Mouse (Mus musculus): ENCODE data around the gene Actr2. TPM values are rescaled to one million over a fixed set of nuclear protein-coding genes. Genes with fewer than 3 reads are reported as not detected.
"Not testable (repeated sequence)": the region's sequence is repeated elsewhere in the genome, so short reads cannot be mapped to it uniquely, and the experiment has no call there.

Gene Actr2
- polyA plus RNA-seq, 1 experiment from 2014 or later: 83.4 TPM

DNA sequence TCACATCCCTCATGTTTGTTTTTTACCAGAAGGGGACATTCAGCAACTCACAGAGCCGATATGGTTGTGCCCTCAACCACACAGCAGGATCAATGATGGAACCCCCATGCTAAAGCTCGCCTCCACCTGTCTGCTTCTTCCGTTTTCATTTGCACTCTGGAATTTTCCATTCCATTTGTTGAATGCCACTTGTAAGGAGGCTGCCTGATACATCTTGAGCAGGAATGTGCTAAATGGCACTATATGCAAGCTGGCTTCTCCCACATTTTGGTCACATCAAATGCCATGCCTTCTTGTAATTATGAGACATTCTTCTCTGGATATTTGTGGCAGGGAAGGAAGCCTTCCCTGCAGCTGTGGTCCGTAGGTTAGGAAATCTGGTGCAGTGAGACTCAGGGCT, 70.6 kb downstream of the Actr2 start:
- Histone ChIP-seq H3K4me3 (no peak overlapping the region), H3K36me3 (no peaks in the 10 kb centered on the region), H3K4me1 (peaks cover 40% of the 10 kb centered on the region), H3K27ac (replicated peaks) (no peak overlapping the region), H3K9ac (no peak overlapping the region), H3K27me3 (replicated peaks) (0 out of 2 replicates have a peak, but pooled peaks cover 6% of the 10 kb centered on the region), H3K4me2 (no peak overlapping the region), H3K9me3 (no peaks in the 10 kb centered on the region)
- 63% methylated on average over 4 of the region's 4 CpGs for WGBS
- ATAC-seq (ENCODE audit: extremely low read depth, insufficient number of reproducible peaks, low FRiP score, low TSS enrichment): no peak

DNA sequence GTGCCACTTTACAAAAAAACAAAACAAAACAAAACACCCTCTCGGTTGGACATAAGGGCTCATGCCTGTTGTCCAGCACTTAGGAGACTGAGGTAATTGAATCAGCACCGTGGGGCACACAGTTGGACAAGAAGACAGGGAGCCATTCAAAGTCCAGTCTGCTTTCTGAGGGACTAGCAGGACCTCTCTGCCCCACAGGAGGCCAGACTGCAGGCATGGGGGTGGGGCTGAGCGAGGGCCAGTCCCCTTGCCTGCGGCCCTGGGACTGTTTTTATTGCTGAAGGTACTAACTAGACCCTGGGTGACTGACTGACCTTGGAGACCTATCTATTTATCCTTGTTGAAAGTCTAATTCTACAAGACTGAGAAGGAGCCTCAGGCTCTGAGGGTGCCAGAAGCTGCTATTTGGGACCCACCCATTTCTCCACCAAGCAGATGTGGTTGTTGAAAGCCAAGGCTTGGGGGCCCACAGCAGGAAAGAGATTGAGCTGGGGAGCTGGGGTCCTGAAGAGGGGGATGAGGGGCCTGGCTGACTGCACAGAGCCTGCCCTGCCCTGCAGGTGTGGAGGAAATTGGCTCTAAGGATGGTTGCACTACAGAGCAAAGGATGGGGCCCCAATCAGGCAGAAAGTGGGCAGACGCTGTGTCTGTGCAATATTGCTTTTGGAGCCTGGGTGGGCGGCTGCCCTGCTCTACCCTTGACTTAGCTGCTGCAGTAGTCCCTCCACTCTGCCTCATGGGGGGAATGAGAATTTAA, 71.4 kb downstream of the Actr2 start:
- 35% methylated on average over 6 of the region's 6 CpGs for WGBS

GRCm38 (mm10) chr11:20038723-20039122, 74.0 kb downstream of the Actr2 start:
- Histone ChIP-seq H3K4me1 (peaks cover 36% of the 10 kb centered on the region), H3K27ac (replicated peaks) (no peak overlapping the region), H3K9ac (no peak overlapping the region), H3K4me2 (no peak overlapping the region), H3K27me3 (replicated peaks) (peaks cover 13% of the 10 kb centered on the region; the same call in 1 of the 2 replicates), H3K36me3 (no peaks in the 10 kb centered on the region), H3K4me3 (no peak overlapping the region), H3K9me3 (no peaks in the 10 kb centered on the region)
- WGBS: 36% methylated on average over 8 of the region's 8 CpGs
- ATAC-seq (ENCODE audit: extremely low read depth, insufficient number of reproducible peaks, low FRiP score, low TSS enrichment): no peak

More for the DNA sequence above, 71.4 kb downstream of the Actr2 start:
- H3K9me3 ChIP-seq: no peaks in the 10 kb centered on the region
- no peak overlapping the region for H3K9ac ChIP-seq
- H3K4me1 ChIP-seq: peaks cover 40% of the 10 kb centered on the region
- no peaks in the 10 kb centered on the region for H3K36me3 ChIP-seq
- H3K4me3 ChIP-seq: no peak overlapping the region
- H3K4me2 ChIP-seq: no peak overlapping the region
- H3K27ac ChIP-seq (replicated peaks): no peak overlapping the region
- ATAC-seq (ENCODE audit: extremely low read depth, insufficient number of reproducible peaks, low FRiP score, low TSS enrichment): no peak
- H3K27me3 ChIP-seq (replicated peaks): 0 out of 2 replicates have a peak, but pooled peaks cover 6% of the 10 kb centered on the region

GRCm38 (mm10) chr11:20037739-20038138, 75.0 kb downstream of the Actr2 start:
- H3K4me1 ChIP-seq: peaks cover 26% of the 10 kb centered on the region
- H3K9ac ChIP-seq: no peak overlapping the region
- no peaks in the 10 kb centered on the region for H3K36me3 ChIP-seq
- H3K4me3 ChIP-seq: no peak overlapping the region
- no peak overlapping the region for H3K27ac ChIP-seq (replicated peaks)
- ATAC-seq (ENCODE audit: extremely low read depth, insufficient number of reproducible peaks, low FRiP score, low TSS enrichment): no peak
- H3K9me3 ChIP-seq: no peaks in the 10 kb centered on the region
- 87% methylated on average over 4 of the region's 4 CpGs for WGBS
- peaks cover 13% of the 10 kb centered on the region; the same call in 1 of the 2 replicates for H3K27me3 ChIP-seq (replicated peaks)
- H3K4me2 ChIP-seq: no peak overlapping the region

GRCm38 (mm10) chr11:20035972-20036371, 76.7 kb downstream of the Actr2 start:
- no peak for ATAC-seq (ENCODE audit: extremely low read depth, insufficient number of reproducible peaks, low FRiP score, low TSS enrichment)

DNA sequence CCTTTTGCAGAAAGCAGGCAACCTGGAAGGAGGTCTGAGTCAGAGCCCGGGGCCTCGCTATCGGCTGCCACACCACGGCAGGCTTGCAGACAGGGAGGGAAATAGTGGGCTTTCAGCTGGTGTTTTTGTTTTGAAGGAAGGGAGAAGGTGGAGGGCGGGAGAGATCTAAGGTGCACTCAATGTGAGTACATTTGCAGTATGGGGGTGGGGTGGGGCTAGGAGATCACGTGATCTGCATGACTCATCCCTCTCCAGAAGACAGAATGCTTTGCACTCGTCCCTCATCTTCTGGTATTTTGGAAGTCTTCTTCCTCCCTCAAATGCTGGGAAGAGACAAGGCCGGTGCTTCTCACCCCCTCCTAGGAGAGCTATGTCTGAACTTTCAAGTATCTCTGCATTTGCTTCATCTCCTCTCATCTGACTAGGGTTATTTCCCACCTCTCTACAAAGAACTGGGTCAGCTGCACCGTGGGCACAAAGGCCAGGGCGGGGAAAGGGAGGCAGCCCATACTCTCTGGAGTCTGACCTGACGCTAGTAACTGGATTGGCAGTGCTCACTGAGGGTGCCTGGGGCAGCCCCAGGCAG, 77.3 kb downstream of the Actr2 start:
- Histone ChIP-seq H3K4me3 (no peak overlapping the region), H3K36me3 (no peaks in the 10 kb centered on the region), H3K4me1 (peaks cover 10% of the 10 kb centered on the region), H3K27ac (replicated peaks) (no peak overlapping the region), H3K9me3 (0 out of 2 replicates have a peak, but pooled peaks cover 5% of the 10 kb centered on the region), H3K27me3 (replicated peaks) (peaks cover 13% of the 10 kb centered on the region; the same call in 1 of the 2 replicates), H3K9ac (no peak overlapping the region), H3K4me2 (no peak overlapping the region)
- WGBS: 47% methylated on average over 11 of the region's 11 CpGs
- peak; percentile 37; the same call in 1 of the 2 replicates for ATAC-seq (ENCODE audit: extremely low read depth, insufficient number of reproducible peaks, low FRiP score, low TSS enrichment)

More at GRCm38 (mm10) chr11:20035972-20036371, 76.7 kb downstream of the Actr2 start:
- Histone ChIP-seq H3K9me3 (0 out of 2 replicates have a peak, but pooled peaks cover 5% of the 10 kb centered on the region), H3K4me2 (no peak overlapping the region), H3K27me3 (replicated peaks) (peaks cover 13% of the 10 kb centered on the region; the same call in 1 of the 2 replicates), H3K4me3 (no peak overlapping the region), H3K36me3 (no peaks in the 10 kb centered on the region), H3K4me1 (peaks cover 10% of the 10 kb centered on the region), H3K9ac (no peak overlapping the region), H3K27ac (replicated peaks) (no peak overlapping the region)
- 84% methylated on average over 7 of the region's 7 CpGs for WGBS

DNA sequence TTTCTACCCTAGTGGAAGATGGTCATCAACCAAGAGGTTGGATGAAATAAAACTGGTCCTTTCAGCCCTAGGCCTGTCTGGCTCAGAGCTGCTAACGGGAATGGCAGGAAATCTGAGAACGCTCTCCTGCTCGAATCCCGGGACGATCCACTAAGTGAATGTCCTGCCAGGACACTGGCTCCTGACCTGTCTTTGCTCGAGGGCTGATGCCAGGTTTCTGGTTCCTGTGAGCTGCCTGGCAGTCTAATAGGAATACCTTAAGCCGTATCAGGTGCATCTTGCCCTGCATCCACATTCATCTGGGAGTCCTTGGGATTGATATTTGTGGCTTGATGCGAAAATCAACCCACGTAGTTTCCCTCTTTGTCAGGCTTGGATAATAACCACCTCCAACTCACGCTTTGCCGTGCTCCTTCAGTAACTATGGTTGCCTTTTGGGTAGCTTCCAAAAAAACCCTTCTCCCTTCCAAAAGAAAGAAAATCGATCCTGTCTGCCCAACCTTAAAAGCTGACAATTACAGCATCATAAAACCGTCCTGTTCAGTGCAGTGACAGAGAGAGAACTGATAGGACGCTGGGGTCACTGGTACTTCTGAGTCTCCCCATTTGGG, 78.3 kb downstream of the Actr2 start:
- Histone ChIP-seq H3K4me1 (peaks cover 5% of the 10 kb centered on the region), H3K9ac (no peak overlapping the region), H3K27ac (replicated peaks) (no peak overlapping the region), H3K36me3 (no peaks in the 10 kb centered on the region), H3K27me3 (replicated peaks) (peaks cover 13% of the 10 kb centered on the region; the same call in 1 of the 2 replicates), H3K9me3 (0 out of 2 replicates have a peak, but pooled peaks cover 5% of the 10 kb centered on the region), H3K4me2 (no peak overlapping the region), H3K4me3 (no peak overlapping the region)
- 66% methylated on average over 14 of the region's 14 CpGs for whole genome bisulfite sequencing
- ATAC-seq (ENCODE audit: extremely low read depth, insufficient number of reproducible peaks, low FRiP score, low TSS enrichment): no peak

DNA sequence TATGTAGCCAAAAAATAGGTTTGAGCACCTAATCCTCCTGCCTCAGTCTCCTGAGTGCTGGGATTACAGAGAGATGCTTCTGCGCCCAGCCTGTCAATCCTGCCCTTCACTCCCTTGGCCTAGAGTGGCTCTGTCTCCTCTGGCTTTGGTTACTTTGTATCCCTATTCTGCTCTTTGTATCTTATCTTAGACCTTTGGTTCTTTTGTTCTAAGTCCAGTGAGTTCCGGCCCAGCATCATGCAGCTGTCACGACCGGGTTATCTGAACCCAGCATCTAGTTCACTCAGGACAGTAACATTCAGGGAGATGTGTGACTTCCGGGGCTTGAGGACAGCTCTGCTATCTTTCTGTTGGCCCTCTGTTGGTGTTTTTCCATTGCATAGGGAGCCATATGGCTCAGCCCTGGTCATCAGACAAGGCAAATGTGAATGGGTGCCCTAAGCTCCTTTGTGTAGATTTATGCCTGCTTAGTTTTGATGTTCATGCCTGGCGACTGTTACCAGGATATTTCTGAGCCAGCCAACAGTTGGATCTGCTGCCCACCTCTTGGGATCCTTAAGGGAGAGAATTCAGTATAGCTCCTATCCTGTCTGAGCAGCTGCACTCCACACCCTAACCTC, 79.1 kb downstream of the Actr2 start:
- Histone ChIP-seq H3K9ac (no peak overlapping the region), H3K4me1 (peaks cover under 1% of the 10 kb centered on the region; the same call in 1 of the 2 replicates), H3K36me3 (no peaks in the 10 kb centered on the region), H3K27ac (replicated peaks) (no peak overlapping the region), H3K27me3 (replicated peaks) (peaks cover 13% of the 10 kb centered on the region; the same call in 1 of the 2 replicates), H3K9me3 (0 out of 2 replicates have a peak, but pooled peaks cover 5% of the 10 kb centered on the region), H3K4me2 (no peak overlapping the region), H3K4me3 (no peak overlapping the region)
- no peak for ATAC-seq (ENCODE audit: extremely low read depth, insufficient number of reproducible peaks, low FRiP score, low TSS enrichment)
- 47% methylated on average over 6 of the region's 6 CpGs for WGBS

DNA sequence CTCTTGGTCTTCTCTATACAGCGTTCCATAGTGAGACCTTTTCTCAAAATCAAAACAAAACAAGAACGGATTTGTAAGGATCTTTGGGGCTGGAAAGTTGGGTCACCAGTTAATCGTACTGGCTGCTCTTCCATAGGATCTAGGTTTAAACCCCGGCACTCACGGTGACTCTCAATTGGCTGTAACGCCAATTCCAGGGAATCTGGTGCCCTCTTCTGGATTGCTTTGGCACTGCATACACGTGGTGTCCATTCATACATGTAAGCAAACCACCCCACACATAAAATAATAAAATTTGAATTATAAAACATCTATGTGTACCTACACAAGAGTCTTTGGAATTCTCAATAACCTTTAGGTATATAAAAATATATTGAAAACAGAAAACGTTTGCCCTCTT, 81.2 kb downstream of the Actr2 start:
- no peaks in the 10 kb centered on the region for H3K36me3 ChIP-seq
- H3K9ac ChIP-seq: no peak overlapping the region
- ATAC-seq (ENCODE audit: extremely low read depth, insufficient number of reproducible peaks, low FRiP score, low TSS enrichment): no peak
- no peak overlapping the region for H3K4me3 ChIP-seq
- no peaks in the 10 kb centered on the region for H3K4me1 ChIP-seq
- no peak overlapping the region for H3K4me2 ChIP-seq
- H3K9me3 ChIP-seq: 0 out of 2 replicates have a peak, but pooled peaks cover 5% of the 10 kb centered on the region
- H3K27me3 ChIP-seq (replicated peaks): peaks cover 7% of the 10 kb centered on the region; the same call in 1 of the 2 replicates
- WGBS: 38% methylated on average over 8 of the region's 8 CpGs
- no peak overlapping the region for H3K27ac ChIP-seq (replicated peaks)

DNA sequence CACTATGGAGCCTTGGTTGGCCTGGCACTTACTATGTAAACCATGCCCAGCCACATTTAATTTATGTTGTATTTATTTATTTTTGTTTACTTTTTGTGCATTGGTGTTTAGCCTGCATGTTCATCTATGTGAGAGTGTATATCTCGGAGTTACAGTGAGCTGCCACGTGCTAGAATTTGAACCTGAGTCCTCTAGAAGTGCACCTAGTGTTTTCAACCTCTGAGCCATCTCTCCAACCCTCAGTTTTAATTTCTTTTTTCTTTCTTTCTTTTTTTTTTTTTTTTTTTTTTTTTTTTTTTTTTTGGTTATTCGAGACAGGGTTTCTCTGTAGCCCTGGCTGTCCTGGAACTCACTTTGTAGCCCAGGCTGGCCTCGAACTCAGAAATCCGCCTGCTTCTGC, 81.7 kb downstream of the Actr2 start:
- WGBS: 86% methylated on average over 5 of the region's 5 CpGs
- not testable (repeated sequence) for ATAC-seq (ENCODE audit: extremely low read depth, insufficient number of reproducible peaks, low FRiP score, low TSS enrichment); H3K27me3 ChIP-seq (replicated peaks); H3K4me1 ChIP-seq; H3K9ac ChIP-seq; H3K9me3 ChIP-seq; H3K27ac ChIP-seq (replicated peaks); H3K4me2 ChIP-seq; H3K36me3 ChIP-seq; H3K4me3 ChIP-seq

DNA sequence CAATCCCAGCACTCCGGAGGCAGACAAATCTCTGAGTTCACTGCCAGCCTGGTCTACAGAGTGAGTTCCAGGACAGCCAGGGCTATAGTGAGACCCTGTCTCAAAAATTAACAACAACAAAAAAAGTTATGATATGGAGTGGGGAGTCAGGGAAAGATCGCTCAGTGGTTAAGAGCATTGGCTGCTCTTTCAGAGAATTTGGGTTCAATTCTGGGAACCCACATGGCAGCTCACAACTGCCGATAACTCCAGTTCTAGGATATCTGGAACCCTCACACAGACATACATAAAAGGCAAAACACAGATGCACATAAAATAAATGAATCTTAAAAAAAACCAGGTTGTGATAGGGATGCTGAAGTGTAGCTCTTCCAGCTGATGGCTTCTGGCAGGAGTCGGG, 83.7 kb downstream of the Actr2 start:
- H3K4me2 ChIP-seq: no peak overlapping the region
- ATAC-seq (ENCODE audit: extremely low read depth, insufficient number of reproducible peaks, low FRiP score, low TSS enrichment): no peak
- no peak overlapping the region for H3K27ac ChIP-seq (replicated peaks)
- H3K9ac ChIP-seq: no peak overlapping the region
- H3K4me1 ChIP-seq: no peaks in the 10 kb centered on the region
- H3K4me3 ChIP-seq: no peak overlapping the region
- H3K9me3 ChIP-seq: 0 out of 2 replicates have a peak, but pooled peaks cover 5% of the 10 kb centered on the region
- no peaks in the 10 kb centered on the region for H3K27me3 ChIP-seq (replicated peaks)
- H3K36me3 ChIP-seq: peaks cover 20% of the 10 kb centered on the region
- 86% methylated on average over 4 of the region's 4 CpGs for WGBS
